Mouse (Mus musculus) limb, embryonic 11.5 days (tissue): ENCODE results near the gene Zc3hav1l. TPM values are rescaled to one million over a fixed set of nuclear protein-coding genes. Genes with fewer than 3 reads are reported as not detected.

Source experiments
- ATAC-seq: fragments of 200-750 bp; cut with Nextera tagmentation; 2 replicates; pipeline ENCODE4 v1.8.0; 2017; ENCODE audit warnings: low read depth; ENCODE audit not compliant: insufficient number of reproducible peaks, low FRiP score, low TSS enrichment
- DNase-seq: peaks from one replicate; pipeline ENCODE4 v3.0.0-alpha.2; 2015; ENCODE audit warnings: low spot score
- H3K27ac ChIP-seq: fragments of 300-500 bp; sonication (generic); replicated peaks from 2 replicates; pipeline ENCODE4 v1.5.1; 2014; ENCODE audit warnings: low read depth, mild to moderate bottlenecking, low read length
- H3K27me3 ChIP-seq: fragments of 300-500 bp; sonication (generic); 2 replicates; pipeline ENCODE4 v1.6.1; 2014; ENCODE audit warnings: mild to moderate bottlenecking, low read length, mixed read lengths; ENCODE audit not compliant: control insufficient read depth, insufficient read depth
- H3K36me3 ChIP-seq: fragments of 300-500 bp; sonication (generic); 2 replicates; pipeline ENCODE4 v1.6.1; 2014; ENCODE audit warnings: mild to moderate bottlenecking, low read length, moderate library complexity, mixed read lengths; ENCODE audit not compliant: control insufficient read depth, insufficient read depth
- H3K4me1 ChIP-seq: fragments of 300-500 bp; sonication (generic); 2 replicates; pipeline ENCODE4 v1.6.1; 2014; ENCODE audit warnings: low read length, mixed read lengths; ENCODE audit not compliant: control insufficient read depth, insufficient read depth
- H3K4me2 ChIP-seq: fragments of 300-500 bp; sonication (generic); 2 replicates; pipeline ENCODE4 v1.6.1; 2014; ENCODE audit warnings: low read depth, mild to moderate bottlenecking, moderate library complexity; ENCODE audit not compliant: severe bottlenecking
- H3K4me3 ChIP-seq: fragments of 300-500 bp; sonication (generic); 2 replicates; pipeline ENCODE4 v1.5.1; 2014; ENCODE audit warnings: low read depth, low read length
- H3K9ac ChIP-seq: fragments of 300-500 bp; sonication (generic); 2 replicates; pipeline ENCODE4 v1.6.1; 2014; ENCODE audit warnings: mild to moderate bottlenecking, low read length
- H3K9me3 ChIP-seq: fragments of 300-500 bp; sonication (generic); 2 replicates; pipeline ENCODE4 v1.6.1; 2016; ENCODE audit warnings: low read length; ENCODE audit not compliant: control insufficient read depth
- WGBS: fragments of 180-500 bp; shearing (Covaris S2); extraction: QIAGEN DNeasy Blood & Tissue Kit; methylation state at CpG from one replicate; pipeline ENCODE4 v1.1.7; 2014; 5-methylcytosine and 5-hydroxymethylcytosine counted together
- polyA plus RNA-seq: library from polyadenylated mRNA; unstranded; fragments of >200 nt; fragmentation: Nextera tagmentation; extraction: Ambion mirVana; gene quantifications from 2 replicates; pipeline ENCODE4 v1.2.1, GENCODE M21; 2014

The Zc3hav1l gene
- polyA plus RNA-seq, 1 experiment from 2014 or later: 17.3 TPM

GRCm38 (mm10) chr6:38244167-38244566 is 54.9 kb downstream of the Zc3hav1l start:
- Histone ChIP-seq H3K4me1 (peaks cover 12% of the 10 kb centered on the region), H3K27ac (no peak overlapping the region), H3K9ac (no peak overlapping the region), H3K36me3 (no peaks in the 10 kb centered on the region), H3K9me3 (no peaks in the 10 kb centered on the region), H3K4me2 (no peak overlapping the region), H3K4me3 (no peak overlapping the region), H3K27me3 (no peaks in the 10 kb centered on the region)
- ATAC-seq (no peak), DNase-seq (no peak)
- WGBS: 56% methylated on average over 3 of the region's 3 CpGs

GRCm38 (mm10) chr6:38242833-38243232 is 56.2 kb downstream of the Zc3hav1l start:
- Histone ChIP-seq H3K4me2 (no peak overlapping the region), H3K27ac (no peak overlapping the region), H3K36me3 (no peaks in the 10 kb centered on the region), H3K9ac (no peak overlapping the region), H3K4me3 (no peak overlapping the region), H3K4me1 (peaks cover 5% of the 10 kb centered on the region; the same call in 1 of the 2 replicates), H3K9me3 (no peaks in the 10 kb centered on the region), H3K27me3 (no peaks in the 10 kb centered on the region)
- no peak for DNase-seq
- ATAC-seq: no peak
- 88% methylated on average over 5 of the region's 5 CpGs for WGBS

- Histone ChIP-seq H3K27me3 (no peaks in the 10 kb centered on the region), H3K9me3 (no peaks in the 10 kb centered on the region), H3K27ac (no peak overlapping the region), H3K4me1 (peaks cover 5% of the 10 kb centered on the region; the same call in 1 of the 2 replicates), H3K36me3 (no peaks in the 10 kb centered on the region), H3K4me3 (no peak overlapping the region), H3K4me2 (no peak overlapping the region), H3K9ac (no peak overlapping the region)
- WGBS: 92% methylated on average over 8 of the region's 8 CpGs
- ATAC-seq (no peak), DNase-seq (no peak)
These were observed 56.7 kb downstream of the Zc3hav1l start for GRCm38 (mm10) chr6:38242295-38242830.

GRCm38 (mm10) chr6:38241508-38241907 is 57.6 kb downstream of the Zc3hav1l start:
- Histone ChIP-seq H3K4me3 (no peak overlapping the region), H3K27me3 (no peaks in the 10 kb centered on the region), H3K9ac (no peak overlapping the region), H3K4me1 (peaks cover 5% of the 10 kb centered on the region; the same call in 1 of the 2 replicates), H3K36me3 (no peaks in the 10 kb centered on the region), H3K9me3 (no peaks in the 10 kb centered on the region), H3K27ac (no peak overlapping the region), H3K4me2 (no peak overlapping the region)
- WGBS: 90% methylated on average over 4 of the region's 4 CpGs
- DNase-seq (no peak), ATAC-seq (no peak)

GRCm38 (mm10) chr6:38240618-38241017 is 58.4 kb downstream of the Zc3hav1l start:
- DNase-seq (no peak), ATAC-seq (no peak)
- no peak overlapping the region for H3K4me3 ChIP-seq
- H3K4me2 ChIP-seq: no peak overlapping the region
- H3K9ac ChIP-seq: no peak overlapping the region
- H3K36me3 ChIP-seq: no peaks in the 10 kb centered on the region
- WGBS: 88% methylated on average over 5 of the region's 5 CpGs
- no peaks in the 10 kb centered on the region for H3K27me3 ChIP-seq
- peaks cover 5% of the 10 kb centered on the region; the same call in 1 of the 2 replicates for H3K4me1 ChIP-seq
- H3K9me3 ChIP-seq: no peaks in the 10 kb centered on the region
- H3K27ac ChIP-seq: no peak overlapping the region

GRCm38 (mm10) chr6:38238382-38238781 is 60.7 kb downstream of the Zc3hav1l start:
- ATAC-seq (no peak), DNase-seq (no peak)
- H3K27me3 ChIP-seq: no peaks in the 10 kb centered on the region
- H3K4me3 ChIP-seq: no peak overlapping the region
- H3K36me3 ChIP-seq: no peaks in the 10 kb centered on the region
- no peaks in the 10 kb centered on the region; the same call in 1 of the 2 replicates for H3K4me1 ChIP-seq
- H3K27ac ChIP-seq: no peak overlapping the region
- H3K9me3 ChIP-seq: no peaks in the 10 kb centered on the region
- 90% methylated on average over 4 of the region's 4 CpGs for WGBS
- no peak overlapping the region for H3K4me2 ChIP-seq
- no peak overlapping the region for H3K9ac ChIP-seq

Other genes starting within 250 kb of the Zc3hav1l start
- not detected in 2 replicates for gene Tmem213, start 190.0 kb downstream of the Zc3hav1l start, polyA plus RNA-seq
- not detected in 2 replicates for gene Atp6v0a4, start 174.7 kb downstream of the Zc3hav1l start, polyA plus RNA-seq
- 11.1 and 13.6 TPM in 2 replicates for gene D630045J12Rik, start 45.2 kb downstream of the Zc3hav1l start, polyA plus RNA-seq
- gene Zc3hav1, start 55.3 kb upstream of the Zc3hav1l start, polyA plus RNA-seq: 1.6 and 1.7 TPM in 2 replicates
- 13.4 and 14.1 TPM in 2 replicates for gene Ttc26, start 82.2 kb upstream of the Zc3hav1l start, polyA plus RNA-seq
- 14.9 and 17.2 TPM in 2 replicates for gene Ubn2, start 134.7 kb upstream of the Zc3hav1l start, polyA plus RNA-seq
- 94.2 and 99.0 TPM in 2 replicates for gene Fmc1, start 234.2 kb upstream of the Zc3hav1l start, polyA plus RNA-seq